Comparison of ENCODE assay signal across 9 mouse cellular contexts in genomic region chr1:34602363-34602762, GRCm38 (mm10). TPM values are rescaled to one million over a fixed set of nuclear protein-coding genes. Genes with fewer than 3 reads are reported as not detected.
DNase-seq lines count a peak whose midpoint lies in the region; ATAC-seq lines count a peak whose summit lies in the region.
"Had no signal": no experiment of that assay in that cellular context is flagged by ENCODE, and none has a peak within 500 bp of the region (broad histone marks: within the 10 kb centered on the region; RNA-seq: fewer than 3 reads in every experiment).

No protein-coding gene starts in this region.

- H3K4me1 ChIP-seq in intestine, embryonic 14.5 days (replicated peaks; ENCODE audit: control insufficient read depth, insufficient read depth, low read length): no peaks in the 10 kb centered on the region
- H3K4me1 ChIP-seq in intestine, embryonic 16.5 days (ENCODE audit: control insufficient read depth, insufficient read depth, low read length): no peaks in the 10 kb centered on the region
- no peaks in the 10 kb centered on the region for H3K4me1 ChIP-seq in forebrain, embryonic 10.5 days

- 10% methylated on average over 8 of the region's 8 CpGs for WGBS in intestine, embryonic 14.5 days
- WGBS in intestine, embryonic 16.5 days: 10% methylated on average over 8 of the region's 8 CpGs
- 16% methylated on average over 8 of the region's 8 CpGs for WGBS in forebrain, embryonic 10.5 days

- H3K4me2 ChIP-seq in intestine, embryonic 14.5 days (ENCODE audit: low read length): no peak overlapping the region
- H3K4me2 ChIP-seq in intestine, embryonic 16.5 days (ENCODE audit: low read depth, low read length): no peak overlapping the region

- 0 out of 2 replicates have a peak, but pooled peaks have one; percentile 53 for ATAC-seq in intestine, embryonic 14.5 days (replicated peaks; ENCODE audit: low FRiP score, low TSS enrichment, low read depth)
- ATAC-seq in intestine, embryonic 16.5 days: no peak
- peak; percentile 89 to 94 for ATAC-seq in hematopoietic stem cell, adult 5-6 weeks (replicated peaks in 1 of 2; ENCODE audit: insufficient read depth in 1 of 2, low FRiP score in 2 of 2, low TSS enrichment in 1 of 2, low read depth in 1 of 2, poor library complexity in 2 of 2, severe bottlenecking in 2 of 2)
- peak; percentile 83 for ATAC-seq in megakaryocyte, adult 5-6 weeks (ENCODE audit: poor library complexity, severe bottlenecking)

- H3K4me3 ChIP-seq in intestine, embryonic 14.5 days (ENCODE audit: low read depth, low read length): no peak overlapping the region
- no peak overlapping the region for H3K4me3 ChIP-seq in intestine, embryonic 16.5 days (ENCODE audit: low read length)
- no peak overlapping the region for H3K4me3 ChIP-seq in forebrain, embryonic 10.5 days

- no peaks in the 10 kb centered on the region for H3K27me3 ChIP-seq in intestine, embryonic 14.5 days (replicated peaks; ENCODE audit: control insufficient read depth, insufficient read depth, low read length)
- no peaks in the 10 kb centered on the region for H3K27me3 ChIP-seq in intestine, embryonic 16.5 days (replicated peaks; ENCODE audit: control insufficient read depth, insufficient read depth, low read length)
- no peaks in the 10 kb centered on the region for H3K27me3 ChIP-seq in forebrain, embryonic 10.5 days (ENCODE audit: poor library complexity, severe bottlenecking)

- H3K9ac ChIP-seq in intestine, embryonic 14.5 days (ENCODE audit: low read length): no peak overlapping the region
- H3K9ac ChIP-seq in intestine, embryonic 16.5 days (ENCODE audit: low read depth, low read length): no peak overlapping the region

- H3K36me3 ChIP-seq in intestine, embryonic 14.5 days (ENCODE audit: control insufficient read depth, insufficient read depth, low read length): no peaks in the 10 kb centered on the region
- no peaks in the 10 kb centered on the region for H3K36me3 ChIP-seq in intestine, embryonic 16.5 days (ENCODE audit: control insufficient read depth, insufficient read depth, low read length)
- H3K36me3 ChIP-seq in forebrain, embryonic 10.5 days (replicated peaks): no peaks in the 10 kb centered on the region

- DNase-seq in intestine, embryonic 14.5 days (ENCODE audit: low spot score): peak; percentile 93
- DNase-seq in c-Kit-positive CD71-negative TER-119-negative erythroid progenitor cells, embryonic 14.5 days (ENCODE audit: low read depth): peak; percentile 50
- peak; percentile 77 for DNase-seq in forebrain, embryonic 10.5 days (ENCODE audit: extremely low spot score, low spot score)
- DNase-seq in layer of hippocampus, adult 9-10 months (ENCODE audit: low spot score): peak; percentile 50
- peak; percentile 59 for DNase-seq in right cerebral cortex, postnatal 25 days

- no peaks in the 10 kb centered on the region for H3K9me3 ChIP-seq in intestine, embryonic 14.5 days (ENCODE audit: control insufficient read depth, low read length)
- H3K9me3 ChIP-seq in intestine, embryonic 16.5 days (ENCODE audit: control insufficient read depth, low read length): no peaks in the 10 kb centered on the region
- peaks cover 3% of the 10 kb centered on the region; the same call in 1 of the 2 replicates for H3K9me3 ChIP-seq in forebrain, embryonic 10.5 days

- H3K27ac ChIP-seq in intestine, embryonic 14.5 days (ENCODE audit: low read depth): no peak overlapping the region
- no peak overlapping the region for H3K27ac ChIP-seq in intestine, embryonic 16.5 days (ENCODE audit: low read length)
- H3K27ac ChIP-seq in forebrain, embryonic 10.5 days: no peak overlapping the region
- H3K27ac ChIP-seq: macrophage had no signal

RNA-seq across cellular contexts. Expression of gene Amer3, which starts 22.9 kb away (rescaled TPM):
- 1.2 TPM in 2 replicates for polyA plus RNA-seq in intestine, embryonic 14.5 days (2014; fragmentation: Nextera tagmentation; extraction: Ambion mirVana)
- 0.64 and 0.72 TPM in 2 replicates for polyA plus RNA-seq in intestine, embryonic 16.5 days (2015; fragmentation: Nextera tagmentation; extraction: Ambion mirVana)
- polyA plus RNA-seq in forebrain, embryonic 10.5 days (2016; fragmentation: Nextera tagmentation; extraction: Ambion mirVana): 0.48 and 0.71 TPM in 2 replicates
- total RNA-seq in hematopoietic stem cell, adult 5-6 weeks (2017): not detected in 2 replicates
- total RNA-seq in megakaryocyte, adult 5-6 weeks (2015): not detected in 2 replicates
- total RNA-seq in megakaryocyte, adult 5-6 weeks (2017): not detected in 2 replicates
- polyA plus RNA-seq: macrophage had no signal

RNA-seq across cellular contexts. Expression of gene Prss40, which starts 41.6 kb away (rescaled TPM):
- not detected in 2 replicates for polyA plus RNA-seq in intestine, embryonic 14.5 days (2014; fragmentation: Nextera tagmentation; extraction: Ambion mirVana)
- polyA plus RNA-seq in intestine, embryonic 16.5 days (2015; fragmentation: Nextera tagmentation; extraction: Ambion mirVana): not detected in 2 replicates
- not detected in 2 replicates for polyA plus RNA-seq in forebrain, embryonic 10.5 days (2016; fragmentation: Nextera tagmentation; extraction: Ambion mirVana)
- not detected in 2 replicates for total RNA-seq in hematopoietic stem cell, adult 5-6 weeks (2017)
- not detected in 2 replicates for total RNA-seq in megakaryocyte, adult 5-6 weeks (2015)
- total RNA-seq in megakaryocyte, adult 5-6 weeks (2017): not detected in 2 replicates
- polyA plus RNA-seq: macrophage had no signal
